Mouse (Mus musculus): ENCODE data around the gene Coq10a. TPM values are rescaled to one million over a fixed set of nuclear protein-coding genes. Genes with fewer than 3 reads are reported as not detected.
A peak's percentile ranks its signal among the peaks of the same experiment; 100 is the strongest.

Gene Coq10a
- 100 to 1,000 TPM; 170 to 198 TPM for total RNA-seq (2021)
- long read RNA-seq, experiment 1, transcript Coq10a-205 (5 exons, 1,307 nt): minor isoform, 17 of 244 reads
- long read RNA-seq, experiment 1, transcript Coq10a-207 (5 exons, 1,434 nt): major isoform, 202 of 244 reads
- long read RNA-seq, experiment 1, partial matches to known transcripts: 3 of 244 reads
- long read RNA-seq, experiment 1, other reads (novel, unspliced or antisense): 17 of 244 reads
- long read RNA-seq, experiment 2, transcript Coq10a-201 (5 exons, 1,421 nt): minor isoform, 6 of 306 reads
- long read RNA-seq, experiment 2, transcript Coq10a-207 (5 exons, 1,434 nt): major isoform, 262 of 306 reads
- long read RNA-seq, experiment 2, transcript Coq10a-205 (5 exons, 1,307 nt): minor isoform, 15 of 306 reads
- long read RNA-seq, experiment 2, partial matches to known transcripts: 7 of 306 reads
- long read RNA-seq, experiment 2, other reads (novel, unspliced or antisense): 16 of 306 reads

DNA sequence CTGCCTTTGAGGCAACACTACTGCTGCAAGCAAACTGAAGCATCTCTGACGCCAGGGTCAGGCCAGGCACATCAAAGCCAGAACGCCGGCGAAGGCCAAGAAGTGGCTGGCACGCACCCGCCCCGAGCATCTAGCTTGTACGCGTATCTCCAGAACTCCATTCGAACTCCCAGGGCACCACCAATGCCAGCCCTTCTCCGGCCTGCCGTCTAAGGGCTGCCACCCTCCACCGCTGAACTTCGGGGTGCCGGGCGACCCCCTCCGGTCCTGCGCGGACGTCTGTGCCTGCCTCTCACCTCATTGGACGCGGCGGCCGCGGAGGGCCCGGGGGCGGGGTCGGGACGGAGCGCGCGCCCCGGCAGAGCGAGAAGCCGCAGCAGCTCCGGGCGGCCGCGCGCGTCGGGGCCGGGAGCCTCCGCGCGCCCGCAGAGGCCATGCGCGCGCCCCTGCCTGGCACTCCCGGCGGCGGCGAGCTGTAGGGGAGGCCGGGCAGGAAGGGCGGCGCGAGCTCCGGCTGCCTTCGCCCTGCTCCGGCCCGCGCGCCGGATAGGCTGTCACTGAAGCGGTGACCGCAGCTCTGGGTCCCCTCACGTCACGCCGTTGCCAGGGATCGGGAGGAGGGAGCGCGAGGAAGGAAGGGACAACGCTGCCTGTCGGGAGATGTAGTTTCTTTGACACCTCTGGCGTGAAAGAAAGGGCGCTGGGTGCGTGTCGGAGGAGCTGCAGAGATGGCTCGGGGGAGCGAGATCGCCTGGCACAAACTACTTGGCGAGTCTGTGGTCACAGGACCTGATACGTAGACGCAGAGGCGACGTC, at the start of gene Coq10a:
Gene Coq10a, minus strand, starts transcription at position 596 of the 816 bp plus-strand sequence.
- peak; percentile 89 for DNase-seq

DNA sequence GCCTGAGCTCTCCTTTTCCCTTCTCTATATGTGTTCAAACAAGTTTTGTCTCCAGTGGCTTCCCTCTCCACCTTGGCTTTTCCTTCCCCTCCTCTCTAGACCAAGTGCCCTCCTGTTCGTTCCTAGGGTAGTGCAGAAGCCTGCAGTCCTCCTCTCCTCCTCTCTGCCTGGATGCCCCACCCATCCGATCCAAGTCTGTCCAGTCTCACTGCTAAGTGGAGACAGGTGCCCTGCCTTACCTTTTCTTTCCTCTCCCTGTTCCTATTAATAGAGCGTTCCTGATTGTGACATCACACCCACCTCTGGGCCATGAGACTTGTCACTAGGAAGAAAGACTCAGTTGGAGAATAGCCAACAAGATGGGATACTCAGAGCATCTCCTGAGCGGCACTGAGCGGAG, 46.1 kb upstream of the Coq10a start:
- DNase-seq: no peak

GRCm38 (mm10) chr10:128413076-128413475, 44.3 kb upstream of the Coq10a start:
- no peak for DNase-seq

GRCm38 (mm10) chr10:128412558-128412957, 43.8 kb upstream of the Coq10a start:
- no peak for DNase-seq

DNA sequence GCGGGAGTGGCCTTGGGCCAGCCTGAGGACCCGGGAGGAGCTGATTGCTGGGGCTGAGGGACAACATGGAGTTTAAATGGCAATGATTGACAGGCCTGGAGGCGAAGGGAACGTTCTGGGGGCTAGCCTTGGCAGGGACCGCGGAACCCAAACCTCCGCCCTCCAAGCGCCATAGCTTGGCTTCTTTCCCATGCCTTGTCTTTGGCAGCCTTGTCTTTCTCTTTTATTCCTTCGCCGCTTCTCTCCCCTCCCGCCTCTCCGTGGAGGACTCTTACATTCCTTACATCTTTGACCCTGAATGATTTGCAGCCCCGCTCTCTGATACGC, 43.2 kb upstream of the Coq10a start:
- no peak for DNase-seq

- peak; percentile 95 for DNase-seq
These were observed 42.6 kb upstream of the Coq10a start, which contains the start of the genes Nabp2 and Rnf41 for GRCm38 (mm10) chr10:128411211-128412054. Gene Nabp2, minus strand, starts transcription at chr10:128411492. Gene Rnf41, plus strand, starts transcription at chr10:128411657.

DNA sequence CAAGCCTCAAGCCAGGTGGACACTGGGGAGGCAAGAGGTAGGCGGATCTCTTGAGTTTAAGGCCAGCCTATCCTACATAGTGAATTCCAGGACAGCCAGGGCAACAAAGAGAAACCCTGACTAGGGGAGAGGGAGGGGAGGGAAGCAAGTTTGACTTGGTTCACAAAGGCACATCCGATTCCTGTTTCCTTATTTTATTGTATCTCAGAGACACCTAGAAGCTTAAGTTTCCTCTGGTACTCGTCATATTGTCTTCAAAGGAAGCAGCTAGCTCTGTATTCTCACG, 41.7 kb upstream of the Coq10a start:
- no peak for DNase-seq

GRCm38 (mm10) chr10:128409692-128410559, 41.1 kb upstream of the Coq10a start:
- DNase-seq: peak; percentile 97

GRCm38 (mm10) chr10:128408591-128409535, 40.1 kb upstream of the Coq10a start:
- no peak for DNase-seq

- DNase-seq: no peak
These were observed 35.1 kb upstream of the Coq10a start for GRCm38 (mm10) chr10:128403931-128404330.

DNA sequence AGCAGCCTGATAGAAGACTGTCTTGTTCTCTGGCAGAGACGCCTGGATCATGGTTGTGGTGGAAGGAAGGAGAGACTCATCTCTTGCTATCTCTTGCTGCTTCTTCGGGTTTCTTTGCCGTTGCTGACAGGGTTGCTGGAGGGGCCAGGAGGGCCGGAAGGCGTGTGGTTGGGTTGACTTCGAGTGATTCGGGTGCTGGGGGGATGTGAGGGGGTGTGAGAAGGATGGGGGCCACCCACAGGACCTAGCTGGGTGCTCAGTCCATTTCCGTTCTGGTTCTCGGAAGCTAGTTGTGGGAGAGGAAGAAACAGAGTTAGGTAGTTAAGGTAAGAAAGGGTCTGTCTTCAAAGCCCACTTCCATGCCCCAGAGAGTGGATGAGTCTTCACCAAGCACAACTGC, 32.8 kb upstream of the Coq10a start:
- DNase-seq: no peak

DNA sequence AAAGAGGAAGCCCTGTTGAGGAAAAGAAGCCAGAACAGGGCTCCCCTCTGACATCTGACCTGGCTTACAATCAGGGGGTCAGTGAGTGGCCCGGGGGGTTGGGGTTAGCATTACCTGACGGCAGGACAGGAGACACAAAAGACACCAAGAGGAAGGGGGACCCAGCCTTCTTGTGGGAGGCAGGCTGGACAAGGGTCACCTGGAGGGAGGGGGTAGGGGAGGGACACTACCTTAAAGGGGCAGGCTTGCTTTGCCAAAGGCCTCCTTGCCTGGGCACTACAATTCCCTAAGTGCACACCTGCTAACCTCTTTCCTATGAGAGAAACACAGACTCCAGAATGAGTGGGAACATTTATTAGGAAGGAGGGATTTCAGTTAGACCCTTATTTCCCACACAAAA, 32.3 kb upstream of the Coq10a start, which contains the start of gene Slc39a5:
Gene Slc39a5, minus strand, starts transcription at position 174 of the 400 bp plus-strand sequence.
- DNase-seq: no peak

- DNase-seq: no peak
These were observed 31.5 kb upstream of the Coq10a start for GRCm38 (mm10) chr10:128400338-128400737.

- no peak for DNase-seq
These were observed 28.7 kb upstream of the Coq10a start for GRCm38 (mm10) chr10:128397466-128397865.

- no peak for DNase-seq
These were observed 28.0 kb upstream of the Coq10a start for GRCm38 (mm10) chr10:128396716-128397264.

GRCm38 (mm10) chr10:128396017-128396673, 27.3 kb upstream of the Coq10a start:
- DNase-seq: no peak

DNA sequence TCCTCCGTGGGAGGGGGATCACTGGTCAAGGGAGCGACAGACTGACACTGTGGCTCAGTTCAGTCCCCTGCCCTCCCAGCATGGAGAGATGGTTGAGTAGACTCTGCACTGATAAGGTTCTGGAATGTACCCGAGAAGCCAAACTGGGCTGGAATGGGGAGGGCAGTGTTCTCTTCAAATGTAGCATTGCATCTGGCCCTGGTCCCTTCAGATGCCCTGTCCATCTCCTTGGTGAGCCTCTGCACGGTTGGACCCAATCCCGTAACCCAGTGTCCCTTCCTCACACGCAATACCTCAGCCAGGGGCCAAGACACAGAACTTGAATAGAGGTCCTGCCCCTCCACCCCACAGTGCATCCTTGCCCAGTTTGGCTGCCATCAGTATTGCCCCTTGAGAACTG, 23.1 kb upstream of the Coq10a start:
- DNase-seq: no peak

GRCm38 (mm10) chr10:128390366-128390765, 21.6 kb upstream of the Coq10a start:
- no peak for DNase-seq

- no peak for DNase-seq
These were observed 20.8 kb upstream of the Coq10a start for GRCm38 (mm10) chr10:128389570-128389969.
